Mouse (Mus musculus) lung, postnatal 0 days (tissue): Measurements from ENCODE around the gene Fgf2.

Experiments
- CTCF ChIP-seq: IDR thresholded peaks from 2 replicates; pipeline ENCODE4 v1.5.1; 2016; ENCODE audit warnings: antibody characterized with exemption, mild to moderate bottlenecking
- EP300 ChIP-seq: IDR thresholded peaks from 2 replicates; pipeline ENCODE4 v1.6.1; 2016; ENCODE audit warnings: antibody characterized with exemption, mild to moderate bottlenecking, control low read depth

DNA sequence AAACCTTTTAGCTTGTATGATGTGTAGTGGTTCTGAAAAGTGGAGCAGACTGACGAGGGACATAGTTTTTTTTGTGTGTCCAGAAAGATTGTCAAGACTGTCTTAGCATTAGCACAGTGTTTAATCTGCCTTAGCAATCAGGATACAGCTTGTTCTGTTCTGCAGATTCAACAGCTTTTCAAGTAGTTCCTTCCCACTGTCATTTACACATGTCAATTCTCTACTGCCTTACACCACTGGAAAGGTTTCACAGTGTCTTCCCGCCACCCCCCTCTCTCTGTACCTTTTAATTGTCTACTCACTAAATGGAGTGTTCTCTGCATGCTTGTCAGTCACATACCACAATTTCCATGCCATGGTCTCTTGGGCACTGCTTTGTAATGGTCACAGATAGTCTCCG lies 73.0 kb downstream of the Fgf2 start:
- TF ChIP-seq CTCF, result no peak
- TF ChIP-seq EP300, result no peak
